Mouse (Mus musculus) brain, adult 2 months (tissue): ENCODE measurements around the gene Arl5a.
A peak's percentile ranks its signal among the peaks of the same experiment; 100 is the strongest.

Experiments used
- DNase-seq: peaks from one replicate; pipeline ENCODE4 v3.0.0; 2011; ENCODE audit warnings: low read depth, low spot score

The Arl5a gene

GRCm38 (mm10) chr2:52424747-52425522 is at the start of gene Arl5a:
Arl5a (minus strand) TSS chr2:52424901.
- DNase-seq, result peak; percentile 97

- DNase-seq, result peak; percentile 76
These were observed 47.0 kb upstream of the Arl5a start for GRCm38 (mm10) chr2:52471545-52472291.

GRCm38 (mm10) chr2:52470044-52470560 is 45.4 kb upstream of the Arl5a start:
- no peak for DNase-seq

GRCm38 (mm10) chr2:52467629-52468028 is 42.9 kb upstream of the Arl5a start:
- DNase-seq, result no peak

GRCm38 (mm10) chr2:52461206-52461967 is 36.7 kb upstream of the Arl5a start:
- peak; percentile 73 for DNase-seq

GRCm38 (mm10) chr2:52455606-52456479 is 31.1 kb upstream of the Arl5a start:
- no peak for DNase-seq

GRCm38 (mm10) chr2:52449818-52450217 is 25.1 kb upstream of the Arl5a start:
- DNase-seq, result no peak

- DNase-seq, result no peak
These were observed 24.2 kb upstream of the Arl5a start for GRCm38 (mm10) chr2:52448916-52449315.

GRCm38 (mm10) chr2:52446648-52447047 is 21.9 kb upstream of the Arl5a start:
- DNase-seq, result no peak

- no peak for DNase-seq
These were observed 17.4 kb upstream of the Arl5a start for GRCm38 (mm10) chr2:52442125-52442524.

GRCm38 (mm10) chr2:52440420-52441015 is 15.8 kb upstream of the Arl5a start:
- DNase-seq, result no peak

- DNase-seq, result no peak
These were observed 13.7 kb upstream of the Arl5a start for GRCm38 (mm10) chr2:52438437-52438836.

GRCm38 (mm10) chr2:52438013-52438412 is 13.3 kb upstream of the Arl5a start:
- peak; percentile 85 for DNase-seq

GRCm38 (mm10) chr2:52435919-52436632 is 11.4 kb upstream of the Arl5a start:
- no peak for DNase-seq

- DNase-seq, result no peak
These were observed 8.7 kb upstream of the Arl5a start for GRCm38 (mm10) chr2:52433365-52433764.

- no peak for DNase-seq
These were observed 2.7 kb upstream of the Arl5a start for GRCm38 (mm10) chr2:52427383-52427782.

GRCm38 (mm10) chr2:52426041-52426440 is 1.3 kb upstream of the Arl5a start:
- DNase-seq, result no peak

- no peak for DNase-seq
These were observed 758 bp upstream of the Arl5a start for GRCm38 (mm10) chr2:52425523-52425795.

- peak; percentile 58 for DNase-seq
These were observed 413 bp downstream of the Arl5a start for GRCm38 (mm10) chr2:52424248-52424728.
